Mouse (Mus musculus) stomach, postnatal 0 days (tissue): ENCODE data around the gene Cwf19l1.

Experiments
- CTCF ChIP-seq: IDR thresholded peaks from 2 replicates; pipeline ENCODE4 v1.5.1; 2016; ENCODE audit warnings: antibody characterized with exemption, low read depth, mild to moderate bottlenecking, moderate library complexity
- EP300 ChIP-seq: optimal IDR thresholded peaks from 2 replicates; pipeline ENCODE3; 2016; ENCODE audit warnings: antibody characterized with exemption

DNA sequence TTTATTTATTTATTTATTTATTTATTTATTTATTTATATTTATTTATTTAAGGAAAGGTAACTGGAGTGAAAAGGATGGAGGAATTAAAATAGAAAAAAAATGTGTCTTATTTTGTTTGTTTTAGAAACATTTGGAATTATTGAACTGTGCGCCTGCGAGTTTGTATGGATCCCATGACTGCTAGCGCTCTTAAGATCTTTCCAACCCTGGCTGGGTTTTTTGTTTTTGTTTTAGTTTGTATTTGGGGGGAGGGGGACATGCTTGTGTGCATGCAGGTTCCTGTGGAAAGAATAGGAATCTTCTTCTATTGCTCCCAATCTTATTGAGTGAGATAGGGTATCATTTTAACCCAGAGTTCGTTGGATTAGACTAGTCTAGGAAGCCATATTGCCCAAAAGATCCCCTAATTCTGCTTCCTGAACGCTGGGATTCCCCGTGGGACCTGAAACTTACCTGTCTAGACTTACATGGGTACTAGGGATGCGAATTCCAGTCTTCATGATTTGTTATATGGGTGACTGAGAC is 347 bp upstream of the Cwf19l1 start:
- TF ChIP-seq CTCF (no peak), EP300 (no peak)
